Mouse (Mus musculus) inflammation-experienced regulatory T-cells (primary cell): ENCODE measurements around the gene Olfr1102. TPM values are rescaled to one million over a fixed set of nuclear protein-coding genes. Genes with fewer than 3 reads are reported as not detected.

Experiments
- polyA plus RNA-seq, 2 experiments: library from polyadenylated mRNA; unstranded; fragments of 100-300 nt; shearing (Covaris generic); gene quantifications; one replicate each; pipeline ENCODE4 v1.2.1; 2017

The Olfr1102 gene
- under 1 TPM in 1 of 2 experiments, not detected in 1; 0.62 TPM for polyA plus RNA-seq

DNA sequence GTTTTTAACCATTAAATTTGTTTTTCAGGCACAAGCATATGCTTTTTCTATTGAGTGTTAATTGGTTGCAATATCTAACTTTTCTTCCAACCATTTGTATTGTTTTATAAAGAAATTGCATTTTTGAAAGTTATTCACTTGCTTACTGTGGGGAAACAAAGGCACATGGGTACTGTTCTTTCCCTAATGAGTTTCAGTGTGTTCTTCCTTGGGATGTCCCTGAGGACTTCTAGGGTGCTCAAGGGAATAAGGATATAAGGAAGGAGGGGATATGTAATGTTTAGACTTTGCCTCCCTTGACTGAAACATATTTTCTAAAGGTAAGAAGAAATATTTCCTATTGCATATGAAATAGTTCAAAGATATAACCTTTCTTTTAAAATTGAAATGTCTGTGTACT is at the start of gene Olfr1102:
TSS of gene Olfr1102 (plus strand) at position 301 of the 400 bp plus-strand sequence.

DNA sequence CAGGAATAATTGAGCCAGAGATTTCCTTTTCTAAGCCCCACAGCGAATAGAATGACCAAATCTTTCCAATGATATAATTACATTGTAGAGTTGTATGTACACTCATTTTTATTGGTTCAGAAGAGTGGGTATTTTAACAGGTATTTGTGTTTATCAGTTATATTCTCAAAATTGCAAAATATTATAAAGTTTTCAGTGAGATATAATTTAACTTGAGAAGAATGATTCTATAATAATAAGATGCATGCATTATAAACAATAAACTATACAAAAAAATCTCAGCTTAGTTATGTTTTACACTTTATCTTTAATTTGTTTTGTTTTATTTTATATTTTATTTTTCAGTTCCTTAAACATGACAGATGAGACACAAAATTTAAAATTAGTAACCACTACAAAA is 37.6 kb upstream of the Olfr1102 start, which contains the start of gene Olfr1099:
TSS of gene Olfr1099 (minus strand) at position 101 of the 400 bp plus-strand sequence.

DNA sequence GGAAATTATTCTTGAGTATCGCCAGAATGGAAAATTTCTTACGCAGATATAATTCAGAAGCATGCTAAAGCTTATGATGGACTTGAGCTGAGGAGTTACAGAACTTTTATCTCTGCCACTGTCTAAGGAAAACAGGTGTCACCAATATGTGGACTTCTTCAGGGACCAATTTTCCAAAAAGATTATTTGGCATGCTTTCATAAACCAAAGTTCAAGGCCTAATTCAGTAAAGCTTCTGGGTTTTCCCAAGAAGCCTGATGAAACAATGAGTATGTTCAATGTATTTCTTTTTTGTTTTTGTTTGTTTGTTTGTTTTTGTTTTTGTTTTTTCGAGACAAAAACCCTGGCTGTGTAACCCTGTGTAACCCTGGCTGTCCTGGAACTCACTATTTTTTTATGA is 18.3 kb upstream of the Olfr1102 start, which contains the start of gene Olfr1100:
TSS of gene Olfr1100 (minus strand) at position 101 of the 400 bp plus-strand sequence.

DNA sequence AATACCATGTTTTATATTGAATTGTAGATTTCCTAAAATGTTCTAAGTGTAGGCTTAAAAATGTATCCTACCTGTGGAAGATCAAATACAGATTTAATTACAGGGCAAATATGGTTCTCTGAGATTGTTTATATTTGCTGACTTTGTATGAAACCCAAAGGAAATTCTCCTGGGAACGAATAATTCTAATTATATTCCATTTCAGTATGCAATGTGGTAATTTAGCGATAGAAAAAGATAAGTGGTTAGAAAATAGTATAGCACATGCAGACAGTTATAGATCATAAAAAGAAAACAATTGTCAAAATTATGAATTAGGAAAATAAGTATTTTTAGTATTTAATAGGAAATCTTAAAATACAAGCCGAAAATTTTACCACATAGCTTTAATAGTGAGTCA is 7.1 kb upstream of the Olfr1102 start, which contains the start of gene Olfr1101:
TSS of gene Olfr1101 (minus strand) at position 101 of the 400 bp plus-strand sequence.

DNA sequence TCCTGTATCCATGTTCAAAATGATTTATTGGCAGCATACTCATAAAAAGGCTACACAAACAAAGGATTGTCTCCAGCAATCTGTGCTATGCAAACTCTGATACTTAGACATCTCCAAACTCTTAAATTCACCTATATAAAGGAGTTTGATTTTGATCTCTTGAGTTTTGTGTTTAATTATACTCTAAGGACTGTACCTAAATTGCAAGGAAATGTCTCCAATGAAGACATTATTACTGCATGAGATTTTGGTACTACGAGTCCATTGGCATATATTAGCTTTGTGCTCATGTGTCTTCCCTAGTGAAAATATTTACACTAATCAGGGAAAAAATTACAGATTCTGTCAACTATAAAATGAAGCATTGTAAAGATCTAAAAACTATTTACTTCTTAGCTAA is 28.8 kb downstream of the Olfr1102 start, which contains the start of gene Olfr1104:
TSS of gene Olfr1104 (minus strand) at position 101 of the 400 bp plus-strand sequence.

DNA sequence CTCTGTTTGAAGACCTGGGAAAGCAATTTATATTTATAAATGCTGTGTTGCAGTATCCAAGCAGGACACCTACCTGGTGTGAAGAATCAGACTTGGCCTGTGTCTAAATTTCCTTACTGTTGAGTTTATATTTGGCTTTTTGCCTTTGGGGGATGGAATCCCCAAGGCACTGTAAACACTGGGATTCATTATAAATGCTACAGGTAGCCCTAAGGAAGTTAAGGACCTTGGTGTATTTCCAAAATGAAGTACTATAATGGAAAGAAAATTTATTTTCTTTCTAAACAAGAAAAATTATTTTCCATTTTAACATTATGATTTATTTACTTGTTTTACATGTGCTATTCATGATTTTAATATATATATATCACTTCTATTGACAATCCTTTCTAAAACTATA is 38.2 kb downstream of the Olfr1102 start, which contains the start of gene Olfr1105:
TSS of gene Olfr1105 (minus strand) at position 101 of the 400 bp plus-strand sequence.

DNA sequence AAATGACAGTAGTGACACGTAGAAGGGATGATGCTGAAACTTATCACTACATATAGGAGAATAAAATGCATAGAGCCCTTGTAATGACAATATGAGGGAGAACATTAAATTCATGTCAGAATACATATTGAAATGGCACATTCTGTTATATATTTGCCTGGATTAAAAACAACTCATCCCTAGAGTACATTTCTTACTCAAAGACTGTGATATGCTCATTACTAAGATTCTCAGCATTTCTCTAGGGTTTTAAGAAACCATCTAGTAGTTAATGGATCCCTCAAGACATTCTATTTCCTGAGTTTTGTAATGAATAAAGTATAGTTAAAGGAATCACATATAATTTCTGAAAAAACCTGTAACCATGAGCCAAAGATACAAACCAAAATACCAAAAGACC is 54.0 kb downstream of the Olfr1102 start, which contains the start of gene Olfr1106:
TSS of gene Olfr1106 (minus strand) at position 101 of the 400 bp plus-strand sequence.

Other genes with a start within 250 kb of the Olfr1102 start
- 1 to 10 TPM in 1 of 2 experiments, not detected in 1; 3.3 TPM for gene Olfr1090, start 239.4 kb upstream of the Olfr1102 start, polyA plus RNA-seq
- gene Olfr1093, start 215.9 kb upstream of the Olfr1102 start, polyA plus RNA-seq: 1 to 10 TPM in 1 of 2 experiments, not detected in 1; 2.2 TPM
- not detected for gene Olfr141, start 188.4 kb upstream of the Olfr1102 start, polyA plus RNA-seq
- gene Olfr1094, start 173.7 kb upstream of the Olfr1102 start, polyA plus RNA-seq: not detected
- not detected for gene Olfr1095, start 146.7 kb upstream of the Olfr1102 start, polyA plus RNA-seq
- under 1 TPM in 1 of 2 experiments, not detected in 1; 0.06 TPM for gene Gm13723, start 123.6 kb upstream of the Olfr1102 start, polyA plus RNA-seq
- gene Olfr1097, start 106.2 kb upstream of the Olfr1102 start, polyA plus RNA-seq: under 1 TPM in 1 of 2 experiments, not detected in 1; 0.07 TPM
- under 1 TPM in 1 of 2 experiments, not detected in 1; 0.36 TPM for gene Olfr1098, start 73.9 kb upstream of the Olfr1102 start, polyA plus RNA-seq
- gene Olfr1099, start 37.7 kb upstream of the Olfr1102 start, polyA plus RNA-seq: not detected
- gene Olfr1100, start 18.4 kb upstream of the Olfr1102 start, polyA plus RNA-seq: not detected
- not detected for gene Olfr1101, start 7.2 kb upstream of the Olfr1102 start, polyA plus RNA-seq
- not detected for gene Olfr1104, start 28.7 kb downstream of the Olfr1102 start, polyA plus RNA-seq
- under 1 TPM; 0.07 to 0.67 TPM for gene Olfr1105, start 38.1 kb downstream of the Olfr1102 start, polyA plus RNA-seq
- gene Olfr1106, start 53.9 kb downstream of the Olfr1102 start, polyA plus RNA-seq: not detected
- under 1 TPM in 1 of 2 experiments, not detected in 1; 0.27 TPM for gene Olfr1107, start 77.4 kb downstream of the Olfr1102 start, polyA plus RNA-seq
- gene Olfr1109, start 97.6 kb downstream of the Olfr1102 start, polyA plus RNA-seq: under 1 TPM; 0.11 to 0.34 TPM
- gene Olfr259, start 116.2 kb downstream of the Olfr1102 start, polyA plus RNA-seq: not detected
- gene Olfr1110, start 141.9 kb downstream of the Olfr1102 start, polyA plus RNA-seq: not detected
- gene Olfr1111, start 154.2 kb downstream of the Olfr1102 start, polyA plus RNA-seq: not detected
- not detected for gene Olfr1112, start 189.4 kb downstream of the Olfr1102 start, polyA plus RNA-seq
- gene Olfr1113, start 210.6 kb downstream of the Olfr1102 start, polyA plus RNA-seq: not detected
- not detected for gene Olfr1115, start 249.6 kb downstream of the Olfr1102 start, polyA plus RNA-seq